Mouse (Mus musculus) C2C12 (cell line): ENCODE data around the gene Cdip1. TPM values are rescaled to one million over a fixed set of nuclear protein-coding genes. Genes with fewer than 3 reads are reported as not detected.

Experiments used
- H3K27me3 ChIP-seq: one replicate; pipeline ENCODE4 v1.6.1; 2011; ENCODE audit not compliant: control insufficient read depth, insufficient read depth, insufficient read length
- H3K36me3 ChIP-seq: one replicate; pipeline ENCODE4 v1.6.1; 2011; ENCODE audit not compliant: control insufficient read depth, insufficient read depth
- H3K4me3 ChIP-seq: one replicate; pipeline ENCODE4 v1.5.1; 2011; ENCODE audit warnings: mild to moderate bottlenecking, control low read depth; ENCODE audit not compliant: poor library complexity, insufficient read depth, severe bottlenecking
- H3K79me2 ChIP-seq: one replicate; pipeline ENCODE4 v1.6.1; 2011; ENCODE audit not compliant: control insufficient read depth, insufficient read depth
- H3K79me3 ChIP-seq: one replicate; pipeline ENCODE4 v1.6.1; 2011; ENCODE audit warnings: low read depth, control low read depth
- H3ac ChIP-seq: one replicate; pipeline ENCODE3; 2011; ENCODE audit warnings: low read depth; ENCODE audit not compliant: control insufficient read depth, insufficient read length
- CEBPB ChIP-seq: IDR thresholded peaks from one replicate; pipeline ENCODE4 v1.6.1; 2011; ENCODE audit warnings: low read depth, mild to moderate bottlenecking, control low read depth, moderate library complexity
- CTCF ChIP-seq: IDR thresholded peaks from one replicate; pipeline ENCODE4 v1.5.1; 2011; ENCODE audit not compliant: control insufficient read depth, insufficient read depth, insufficient read length
- FOSL1 ChIP-seq: IDR thresholded peaks from one replicate; pipeline ENCODE4 v1.8.0; 2011; ENCODE audit warnings: mild to moderate bottlenecking, low read length; ENCODE audit not compliant: poor library complexity, insufficient read depth, severe bottlenecking
- MAX ChIP-seq: IDR thresholded peaks from one replicate; pipeline ENCODE4 v1.6.1; 2011; ENCODE audit warnings: mild to moderate bottlenecking, control low read depth
- MYOD1 ChIP-seq: IDR thresholded peaks from one replicate; pipeline ENCODE4 v1.6.1; 2011; ENCODE audit warnings: low read depth; ENCODE audit not compliant: control insufficient read depth, insufficient read length
- MYOG ChIP-seq: IDR thresholded peaks from one replicate; pipeline ENCODE4 v1.6.1; 2011; ENCODE audit not compliant: control insufficient read depth, insufficient read length; ENCODE audit errors: extremely low read depth
- USF1 ChIP-seq: IDR thresholded peaks from one replicate; pipeline ENCODE4 v1.6.1; 2011; ENCODE audit warnings: low read depth, mild to moderate bottlenecking, control low read depth, moderate library complexity
- long read RNA-seq, 2 experiments: library from polyadenylated mRNA; unstranded; transcript quantifications; one replicate each; pipeline ENCODE4 v2.0.0; 2019 to 2020
- polyA plus RNA-seq: library from polyadenylated mRNA; unstranded; fragments of >200 nt; fragmentation: generic; extraction: Trizol; gene quantifications from one replicate; pipeline ENCODE4 v1.2.1, GENCODE M21; 2012; ENCODE audit warnings: missing spikeins

Cdip1 gene
- polyA plus RNA-seq, result 22.0 TPM
- long read RNA-seq, experiment 1, full-length matches to known transcripts, result 26 of 37 reads
- long read RNA-seq, experiment 1, partial matches to known transcripts, result 4 of 37 reads
- long read RNA-seq, experiment 1, other reads (novel, unspliced or antisense), result 7 of 37 reads
- long read RNA-seq, experiment 2, full-length matches to known transcripts, result 89 of 98 reads
- long read RNA-seq, experiment 2, partial matches to known transcripts, result 1 of 98 reads
- long read RNA-seq, experiment 2, other reads (novel, unspliced or antisense), result 8 of 98 reads

DNA sequence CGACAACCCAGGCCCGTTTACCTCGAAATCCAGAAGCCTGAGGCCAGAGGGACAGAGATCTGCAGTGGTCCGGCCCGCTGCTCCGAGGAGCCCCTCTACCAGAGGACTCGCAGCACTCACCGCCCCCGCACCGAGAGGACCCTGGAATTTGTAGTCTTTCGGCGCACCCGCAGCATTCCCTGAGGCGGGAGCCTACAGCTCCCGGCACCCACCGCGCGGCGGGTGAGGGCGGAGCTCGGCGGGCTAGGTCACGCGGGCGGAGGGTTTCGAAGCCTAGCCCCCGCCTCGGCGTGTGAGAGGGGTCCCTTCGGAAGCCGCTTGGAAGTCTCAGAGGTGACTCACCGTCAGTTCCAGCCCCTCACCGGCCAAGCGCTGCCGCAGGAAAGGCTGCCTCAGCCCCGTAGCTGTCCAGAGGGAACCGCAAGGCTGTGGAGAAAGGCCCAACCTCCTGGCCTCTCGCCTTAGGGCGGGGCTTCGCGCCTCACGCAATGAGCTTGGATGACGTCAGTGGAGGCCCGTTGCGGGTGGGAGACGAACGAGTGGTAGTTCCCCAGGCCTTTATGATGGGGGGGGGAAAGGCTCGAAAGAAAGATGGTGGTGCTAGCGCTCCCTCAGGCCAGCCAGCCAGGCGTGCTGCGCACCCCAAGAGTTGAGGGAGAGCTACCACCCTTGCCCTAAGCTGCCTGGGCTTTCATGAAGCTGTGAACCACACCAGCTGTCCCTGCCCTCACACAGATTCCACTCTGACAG, at the start of gene Cdip1:
Cdip1 (minus strand) TSS at position 483 of the 750 bp plus-strand sequence.
- no peaks in the 10 kb centered on the region for H3K27me3 ChIP-seq

DNA sequence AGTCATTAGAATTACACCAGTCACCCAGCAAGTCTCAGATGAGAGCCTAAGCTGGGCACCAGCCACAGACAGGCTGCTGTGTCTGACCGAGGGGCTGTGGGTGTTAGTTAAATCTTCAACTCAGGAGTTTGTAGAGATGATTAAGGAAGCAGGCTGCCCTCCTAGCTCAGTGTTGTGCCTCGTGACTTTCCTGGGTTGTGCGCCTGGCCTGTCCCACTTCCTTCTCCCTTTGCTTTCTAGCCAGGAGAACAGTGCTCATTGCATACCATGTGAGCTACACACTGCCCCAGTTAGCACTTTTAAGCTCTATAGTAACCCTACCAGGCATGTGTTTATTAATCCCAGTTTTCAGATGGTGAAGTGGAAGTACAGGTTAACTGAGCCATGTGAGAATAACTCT, 49.5 kb upstream of the Cdip1 start:
- no peaks in the 10 kb centered on the region for H3K27me3 ChIP-seq
- H3K79me3 ChIP-seq, result no peaks in the 10 kb centered on the region
- H3K36me3 ChIP-seq, result no peaks in the 10 kb centered on the region
- no peak overlapping the region for H3K4me3 ChIP-seq
- TF ChIP-seq MYOD1, result no peak
- H3K79me2 ChIP-seq, result no peaks in the 10 kb centered on the region
- H3ac ChIP-seq, result no peak overlapping the region

More for the DNA sequence above, at the start of gene Cdip1:
- H3K36me3 ChIP-seq, result peaks cover 4% of the 10 kb centered on the region
- H3K79me3 ChIP-seq, result peaks cover 38% of the 10 kb centered on the region
- peak; percentile 27 for TF ChIP-seq MYOD1
- TF ChIP-seq MYOG, result no peak
- TF ChIP-seq MAX, result peak; percentile 50
- peak within 1 kb of the TSS; percentile 80 for H3K4me3 ChIP-seq
- peaks cover 44% of the 10 kb centered on the region for H3K79me2 ChIP-seq
- H3ac ChIP-seq, result peak within 1 kb of the TSS; percentile 94

DNA sequence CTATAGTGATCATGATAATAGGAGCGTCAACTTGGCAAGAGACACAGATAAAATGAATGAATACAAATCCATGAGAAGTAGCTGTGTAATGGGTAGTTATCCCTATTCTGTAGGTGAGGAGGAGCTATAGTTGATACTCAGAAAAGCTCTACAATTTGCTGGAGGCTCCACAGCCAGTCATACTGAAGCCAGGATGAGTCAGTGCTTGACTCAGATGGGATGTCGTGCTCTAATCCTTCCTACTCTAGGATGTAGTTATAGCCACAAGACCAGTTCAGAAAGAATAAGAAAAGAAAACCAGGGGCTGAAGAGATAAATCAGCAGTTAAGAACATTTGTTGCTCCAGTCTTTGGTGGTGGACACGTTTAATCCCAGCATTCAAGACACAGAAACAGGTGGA, 47.5 kb upstream of the Cdip1 start:
- H3K79me2 ChIP-seq, result no peaks in the 10 kb centered on the region
- TF ChIP-seq MYOD1 (no peak), FOSL1 (no peak), USF1 (no peak), CTCF (no peak), MYOG (no peak), CEBPB (no peak), MAX (no peak)
- no peaks in the 10 kb centered on the region for H3K27me3 ChIP-seq
- no peaks in the 10 kb centered on the region for H3K36me3 ChIP-seq
- H3K79me3 ChIP-seq, result no peaks in the 10 kb centered on the region
- no peak overlapping the region for H3K4me3 ChIP-seq
- H3ac ChIP-seq, result no peak overlapping the region

DNA sequence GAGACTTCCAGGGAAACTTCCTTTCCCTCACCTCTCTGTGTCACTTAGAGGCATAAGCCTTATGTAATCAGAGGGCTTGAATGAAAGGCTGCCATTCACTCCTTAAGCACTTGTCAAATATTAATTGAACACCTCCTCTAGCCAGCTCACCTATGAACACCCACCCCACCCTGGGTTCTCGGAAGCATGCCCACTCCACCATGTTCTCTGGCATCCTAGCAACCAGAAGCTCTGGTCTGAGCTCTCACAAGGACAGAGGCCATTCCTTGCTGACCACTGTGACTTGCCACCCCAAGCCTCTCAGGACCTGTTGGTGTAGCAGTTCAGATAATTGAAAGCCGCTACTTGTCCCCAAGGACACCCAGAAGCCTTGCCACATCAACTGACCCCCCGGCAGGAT, 45.1 kb upstream of the Cdip1 start, which contains the start of gene 4930562C15Rik:
4930562C15Rik (plus strand) TSS at position 226 of the 400 bp plus-strand sequence.
- H3K36me3 ChIP-seq, result no peaks in the 10 kb centered on the region
- no peak for TF ChIP-seq USF1
- no peak for TF ChIP-seq MYOG
- TF ChIP-seq CEBPB, result no peak
- H3K4me3 ChIP-seq, result no peak within 1 kb of the TSS
- H3K79me3 ChIP-seq, result no peaks in the 10 kb centered on the region
- H3K27me3 ChIP-seq, result no peaks in the 10 kb centered on the region
- H3ac ChIP-seq, result no peak within 1 kb of the TSS
- no peaks in the 10 kb centered on the region for H3K79me2 ChIP-seq

DNA sequence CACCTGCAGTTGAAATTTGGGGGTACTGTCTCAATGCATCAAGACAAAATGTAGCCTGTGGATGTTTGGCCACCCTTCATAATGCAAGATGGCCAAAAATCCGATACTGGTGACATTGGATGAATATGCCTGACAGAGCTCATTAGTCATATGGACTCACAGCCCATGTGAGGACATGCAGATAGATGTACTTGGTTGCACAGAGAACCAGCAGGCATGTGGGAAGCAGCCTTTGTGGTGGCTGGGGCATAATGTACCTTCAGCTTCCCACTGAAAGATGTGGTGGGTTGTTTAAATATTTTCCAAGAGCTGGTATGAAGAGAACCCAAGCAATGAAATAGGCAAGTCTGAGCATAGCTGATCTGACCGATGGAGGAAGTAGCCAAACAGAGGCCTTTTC, 43.8 kb upstream of the Cdip1 start:
- Histone ChIP-seq H3ac (no peak overlapping the region), H3K79me2 (no peaks in the 10 kb centered on the region), H3K4me3 (no peak overlapping the region), H3K36me3 (no peaks in the 10 kb centered on the region), H3K27me3 (no peaks in the 10 kb centered on the region), H3K79me3 (no peaks in the 10 kb centered on the region)
- no peak for TF ChIP-seq MYOD1
- no peak for TF ChIP-seq CTCF
- no peak for TF ChIP-seq MYOG

DNA sequence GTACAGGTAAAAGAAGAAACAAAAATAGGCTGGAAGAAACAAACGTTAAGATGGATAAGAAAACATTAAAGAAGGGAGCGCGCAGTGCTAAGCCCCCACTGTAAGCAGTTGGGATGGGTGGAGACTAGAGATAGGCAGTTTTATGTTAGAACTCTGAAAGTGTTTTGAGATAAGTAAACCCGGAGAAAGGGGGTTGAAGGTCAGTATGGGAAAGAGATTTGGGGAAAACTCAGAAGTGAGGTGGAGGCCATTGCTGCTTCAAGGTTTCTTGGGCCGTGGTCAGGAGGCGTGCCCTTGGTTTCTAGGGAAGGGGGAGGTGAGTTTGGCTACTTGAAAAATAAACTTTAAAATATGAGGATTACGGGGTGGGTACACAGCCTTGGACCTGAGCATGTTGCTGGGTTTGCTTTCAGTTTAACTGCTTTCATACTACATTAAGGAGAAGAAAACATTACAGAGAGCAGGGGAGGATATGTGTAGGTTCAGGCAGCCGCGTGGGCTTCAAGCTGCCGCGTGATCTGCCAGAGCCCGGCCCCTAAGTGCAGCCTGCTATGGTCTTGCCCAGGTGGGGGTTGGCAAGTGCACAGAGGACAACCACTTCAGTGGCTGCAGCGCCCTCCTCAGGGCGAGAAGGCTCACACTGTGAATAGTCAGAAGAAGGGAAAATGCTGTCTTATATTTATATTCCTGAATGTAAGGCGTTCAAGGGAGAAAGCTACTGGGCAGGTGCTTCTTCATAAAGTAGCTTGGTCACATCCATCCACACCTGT, 41.7 kb upstream of the Cdip1 start:
- no peak overlapping the region for H3K4me3 ChIP-seq
- no peak overlapping the region for H3ac ChIP-seq
- TF ChIP-seq MAX (no peak), CEBPB (no peak), CTCF (no peak), USF1 (no peak), MYOG (no peak), MYOD1 (no peak), FOSL1 (no peak)
- no peaks in the 10 kb centered on the region for H3K36me3 ChIP-seq
- H3K79me3 ChIP-seq, result no peaks in the 10 kb centered on the region
- H3K27me3 ChIP-seq, result no peaks in the 10 kb centered on the region
- no peaks in the 10 kb centered on the region for H3K79me2 ChIP-seq
